Mouse (Mus musculus): ENCODE results near the gene Tssk3. TPM values are rescaled to one million over a fixed set of nuclear protein-coding genes. Genes with fewer than 3 reads are reported as not detected.
"Not testable (repeated sequence)": the region's sequence is repeated elsewhere in the genome, so short reads cannot be mapped to it uniquely, and the experiment has no call there.

Gene Tssk3
- polyA plus RNA-seq (2012; rRNA removed) = 0.11 and 0.26 TPM in 2 replicates

DNA sequence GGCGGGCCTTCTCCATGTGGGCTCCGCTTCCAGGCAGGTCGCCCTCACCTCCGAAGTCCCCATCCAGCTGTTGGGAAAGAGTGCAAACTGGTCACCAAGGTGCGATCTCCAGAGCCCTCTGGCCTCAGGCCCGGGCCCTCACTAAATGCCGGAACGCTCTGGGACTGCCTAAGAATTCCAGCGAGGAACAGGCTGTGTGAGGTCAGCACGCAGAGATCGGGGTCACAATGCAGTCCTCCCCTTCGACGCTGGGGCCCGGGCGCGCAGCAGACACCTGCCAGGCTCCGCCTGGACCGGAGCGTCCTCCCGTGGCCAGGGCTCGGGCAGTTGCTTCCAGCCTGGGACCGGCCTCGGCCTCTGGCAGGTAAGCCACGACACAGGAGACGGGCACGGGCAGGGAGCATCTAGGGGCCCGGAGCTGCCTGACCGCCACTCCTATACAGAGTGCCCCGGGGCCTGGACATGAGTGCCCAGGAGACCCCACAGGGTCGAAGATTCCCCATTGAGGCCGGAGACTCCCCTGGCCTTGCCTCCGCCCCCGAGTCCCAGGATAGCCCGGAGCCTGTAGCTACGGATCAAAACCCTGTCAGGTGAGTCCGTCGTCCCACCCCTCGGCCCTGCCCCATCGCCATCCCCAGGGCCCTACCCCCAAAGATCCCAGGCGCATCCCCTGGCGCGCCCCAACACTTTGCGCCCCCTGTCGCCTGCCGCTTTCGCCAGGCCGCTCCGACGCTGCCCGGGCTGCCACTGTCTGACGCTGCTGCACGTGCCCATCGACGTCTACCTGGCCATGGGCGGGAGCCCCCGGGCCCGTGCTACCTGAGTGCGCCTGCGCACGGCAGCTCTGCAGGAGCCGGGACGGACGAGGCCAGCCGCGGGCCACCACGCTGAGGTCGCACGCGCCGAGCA lies at the start of gene Tssk3, which contains the start of gene Fam229a:
Tssk3 (minus strand) TSS at position 51 of the 909 bp plus-strand sequence.
Fam229a (plus strand) TSS at position 219 of the 909 bp plus-strand sequence.
- DNase-seq (ENCODE audit: extremely low spot score in 1 of 2, low spot score in 1 of 2) = no peak

DNA sequence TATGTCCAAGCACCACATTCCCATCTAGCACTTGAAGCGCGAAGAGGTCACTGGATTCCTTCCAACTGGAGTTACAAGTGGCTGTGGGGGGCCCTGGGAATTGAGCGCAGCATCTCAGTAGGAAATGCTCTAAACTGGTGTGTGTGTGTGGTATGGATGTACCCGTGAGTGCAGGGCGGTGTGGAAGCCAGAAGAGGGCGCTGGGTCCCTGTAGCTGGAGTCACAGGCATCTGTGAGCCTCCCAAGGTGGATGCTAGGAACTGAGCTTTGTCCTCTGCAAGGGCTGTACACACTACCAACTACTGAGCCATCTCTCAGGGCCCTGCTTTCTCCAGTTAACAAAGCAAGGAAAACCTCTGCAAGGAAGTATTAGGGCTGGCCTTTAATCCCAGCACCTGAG lies 49.2 kb upstream of the Tssk3 start:
- DNase-seq (ENCODE audit: extremely low spot score in 1 of 2, low spot score in 1 of 2) = no peak

DNA sequence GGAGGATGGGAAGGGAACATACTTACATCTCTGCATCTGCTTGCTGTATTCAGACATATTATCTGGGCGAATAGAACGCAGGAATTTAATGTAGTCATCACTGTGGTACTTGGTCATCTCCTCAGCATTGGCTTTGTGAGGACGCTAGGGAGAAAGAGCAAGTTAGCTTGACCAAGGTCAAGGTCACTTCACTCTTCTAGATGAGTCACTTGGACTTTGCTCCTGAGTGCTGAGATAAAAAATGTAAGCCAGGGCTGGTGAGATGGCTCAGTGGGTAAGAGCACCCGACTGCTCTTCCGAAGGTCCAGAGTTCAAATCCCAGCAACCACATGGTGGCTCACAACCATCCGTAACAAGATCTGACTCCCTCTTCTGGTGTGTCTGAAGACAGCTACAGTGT lies 38.1 kb upstream of the Tssk3 start:
- DNase-seq (ENCODE audit: extremely low spot score in 1 of 2, low spot score in 1 of 2) = not testable (repeated sequence)

DNA sequence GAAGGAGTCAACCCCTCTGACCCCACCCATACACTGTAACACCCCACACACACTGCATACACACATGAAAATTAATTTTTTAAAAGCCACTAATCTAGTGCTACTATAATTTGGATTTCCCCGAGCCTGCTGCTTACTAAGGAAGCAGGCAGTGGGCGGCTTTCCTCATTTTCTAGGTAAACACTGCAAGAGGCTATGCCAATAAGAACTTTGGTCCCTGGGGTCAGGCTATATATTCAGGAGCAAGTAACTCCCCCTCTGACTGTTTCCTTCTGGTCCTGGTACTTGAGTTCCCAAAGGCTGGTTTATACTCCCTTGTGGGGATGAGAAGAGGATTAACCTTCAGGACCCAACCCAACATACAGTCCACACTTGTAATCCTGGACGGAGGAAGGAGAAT lies 35.1 kb upstream of the Tssk3 start:
- DNase-seq (ENCODE audit: extremely low spot score in 1 of 2, low spot score in 1 of 2) = no peak

DNA sequence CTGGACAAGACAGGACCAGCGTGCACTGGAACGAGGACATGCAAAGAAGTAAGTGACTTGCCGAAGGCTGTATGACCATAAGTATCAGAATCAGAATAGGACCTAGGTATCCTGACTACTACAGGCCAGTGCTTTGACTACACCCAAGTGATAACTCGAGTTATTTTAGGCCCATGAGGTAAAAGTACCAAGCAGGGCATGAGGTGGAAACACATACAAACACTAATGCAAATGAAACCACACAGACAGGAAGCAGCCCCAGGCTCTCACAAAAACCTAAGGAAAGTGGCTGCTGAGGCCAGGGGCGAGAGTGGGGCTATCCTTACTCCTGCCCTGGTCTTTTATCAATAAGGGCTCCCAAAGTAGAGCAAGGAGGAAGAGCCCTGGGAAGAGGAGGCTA lies 34.5 kb upstream of the Tssk3 start:
- no peak for DNase-seq (ENCODE audit: extremely low spot score in 1 of 2, low spot score in 1 of 2)

DNA sequence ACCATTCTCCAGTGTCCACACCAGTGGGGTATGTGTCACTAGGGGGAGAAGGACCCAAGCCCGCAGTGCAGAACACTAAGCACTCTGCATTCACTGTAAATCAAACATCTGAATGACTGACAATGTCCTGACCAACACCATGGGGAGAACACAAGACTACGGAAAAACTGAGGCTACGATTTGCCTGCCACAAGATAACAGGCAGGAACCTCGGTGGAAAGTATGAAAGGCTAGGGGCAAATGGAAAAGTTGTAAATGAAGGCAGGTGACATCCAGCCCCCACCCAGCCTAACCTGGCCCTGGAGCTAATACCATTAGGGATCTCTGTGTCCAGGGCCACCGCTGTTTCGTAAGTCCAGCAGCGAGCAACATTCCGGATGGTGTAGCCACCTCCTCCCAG lies 27.7 kb upstream of the Tssk3 start:
- no peak for DNase-seq (ENCODE audit: extremely low spot score in 1 of 2, low spot score in 1 of 2)

DNA sequence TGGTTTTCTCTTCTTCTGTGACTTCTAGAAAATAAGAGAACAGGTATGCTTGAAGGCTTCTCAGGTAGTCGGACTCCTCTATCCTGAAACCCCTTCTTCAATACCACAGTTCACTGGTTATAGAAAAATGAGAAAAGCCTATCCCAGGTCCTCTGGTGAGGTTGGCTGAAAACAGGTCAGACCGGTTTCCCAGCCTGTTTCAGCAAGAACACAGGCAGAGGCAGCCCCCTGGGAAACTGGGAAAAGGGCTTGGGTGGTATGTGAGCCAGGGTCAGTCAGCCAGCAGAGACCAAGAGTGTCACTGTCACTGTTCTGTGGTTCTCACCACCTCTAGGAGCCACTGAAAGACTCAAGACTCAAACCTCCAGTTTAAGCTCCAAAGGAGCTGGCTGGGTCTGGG lies 26.1 kb upstream of the Tssk3 start:
- no peak for DNase-seq (ENCODE audit: extremely low spot score in 1 of 2, low spot score in 1 of 2)

DNA sequence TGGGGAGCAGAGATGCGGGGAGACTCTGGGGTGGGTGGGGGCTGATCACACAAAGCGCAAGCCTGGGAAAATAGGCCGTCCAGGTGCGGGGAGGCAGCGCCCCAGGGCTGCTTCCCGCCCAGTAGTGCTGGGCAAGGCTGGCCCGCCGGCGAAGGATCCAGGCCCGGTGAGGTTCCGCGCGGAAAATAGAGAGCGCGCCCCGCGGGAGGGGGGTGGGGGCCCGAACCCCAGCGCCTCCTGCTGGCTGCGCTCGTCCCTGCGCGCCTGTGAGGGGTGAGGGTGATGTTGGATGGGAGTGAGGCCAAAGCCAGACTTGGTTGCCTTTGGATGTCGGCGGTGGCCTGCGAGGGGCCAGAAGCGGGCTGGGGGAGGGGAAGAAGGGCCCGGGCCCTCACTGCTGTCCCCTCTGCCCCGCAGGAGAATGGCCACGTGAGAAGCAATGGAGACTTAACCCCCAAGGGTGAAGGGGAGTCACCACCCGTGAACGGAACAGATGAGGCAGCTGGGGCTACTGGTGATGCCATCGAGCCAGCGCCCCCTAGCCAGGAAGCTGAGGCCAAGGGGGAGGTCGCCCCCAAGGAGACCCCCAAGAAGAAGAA lies 23.6 kb upstream of the Tssk3 start:
- peak in 1 of 2 experiments; percentile 34 for DNase-seq (ENCODE audit: extremely low spot score in 1 of 2, low spot score in 1 of 2)

DNA sequence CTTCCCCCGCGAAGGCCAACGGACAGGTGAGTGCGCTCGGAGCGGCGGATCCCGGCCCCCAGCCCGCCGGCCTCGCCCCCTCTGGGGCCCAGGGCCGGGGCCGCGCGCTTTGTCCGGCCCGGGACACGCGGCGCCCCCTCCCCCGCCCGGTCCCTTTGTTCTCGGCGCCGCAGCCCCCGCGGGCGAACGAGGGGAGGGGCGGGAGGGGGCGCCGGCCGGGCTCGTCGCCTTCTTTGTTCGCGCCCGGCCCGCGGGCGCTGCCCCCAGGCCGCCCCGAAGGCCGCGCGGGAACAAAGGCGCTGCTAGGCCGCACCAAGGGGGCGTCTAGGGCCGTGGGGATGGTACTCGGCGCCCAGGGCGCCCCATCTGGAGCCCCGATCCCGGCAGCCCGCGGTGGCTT lies 23.1 kb upstream of the Tssk3 start:
- DNase-seq (ENCODE audit: extremely low spot score in 1 of 2, low spot score in 1 of 2) = no peak

DNA sequence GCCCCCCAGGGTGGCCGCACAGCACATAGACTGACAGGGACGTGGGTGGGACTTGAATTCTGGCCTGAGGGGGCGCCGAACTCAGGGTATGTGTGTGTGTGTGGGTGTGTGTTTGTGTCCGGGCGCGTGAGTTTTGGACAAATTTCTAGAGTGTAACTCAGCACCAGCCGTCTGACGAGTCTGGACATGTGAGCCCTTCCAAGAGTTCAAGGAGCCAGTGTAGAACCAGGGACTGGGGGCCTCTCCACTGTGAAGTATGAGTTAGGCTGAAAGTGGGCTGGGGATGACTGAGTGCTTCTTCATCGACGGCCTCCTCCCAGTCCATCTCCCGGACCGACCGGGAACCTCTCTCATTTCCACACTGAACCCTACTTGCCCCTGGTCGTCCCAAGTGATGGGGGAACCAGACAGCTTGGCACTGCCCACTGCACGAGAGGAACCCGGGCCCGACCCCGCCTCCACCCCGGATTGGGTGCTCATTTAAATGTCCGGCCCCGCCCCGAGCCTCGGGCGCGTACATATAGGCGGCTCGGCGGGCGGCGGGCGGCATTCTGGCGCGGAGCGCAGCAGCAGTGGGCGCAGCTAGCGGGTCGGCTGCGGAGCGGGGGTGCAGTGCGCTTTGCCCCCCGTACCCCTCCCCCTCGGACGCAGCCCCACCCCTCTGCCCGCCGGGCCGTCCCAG lies 22.4 kb upstream of the Tssk3 start, which contains the start of gene Marcksl1:
Marcksl1 (plus strand) TSS at position 496 of the 682 bp plus-strand sequence.
- DNase-seq (ENCODE audit: extremely low spot score in 1 of 2, low spot score in 1 of 2) = peak in 1 of 2 experiments; percentile 74

DNA sequence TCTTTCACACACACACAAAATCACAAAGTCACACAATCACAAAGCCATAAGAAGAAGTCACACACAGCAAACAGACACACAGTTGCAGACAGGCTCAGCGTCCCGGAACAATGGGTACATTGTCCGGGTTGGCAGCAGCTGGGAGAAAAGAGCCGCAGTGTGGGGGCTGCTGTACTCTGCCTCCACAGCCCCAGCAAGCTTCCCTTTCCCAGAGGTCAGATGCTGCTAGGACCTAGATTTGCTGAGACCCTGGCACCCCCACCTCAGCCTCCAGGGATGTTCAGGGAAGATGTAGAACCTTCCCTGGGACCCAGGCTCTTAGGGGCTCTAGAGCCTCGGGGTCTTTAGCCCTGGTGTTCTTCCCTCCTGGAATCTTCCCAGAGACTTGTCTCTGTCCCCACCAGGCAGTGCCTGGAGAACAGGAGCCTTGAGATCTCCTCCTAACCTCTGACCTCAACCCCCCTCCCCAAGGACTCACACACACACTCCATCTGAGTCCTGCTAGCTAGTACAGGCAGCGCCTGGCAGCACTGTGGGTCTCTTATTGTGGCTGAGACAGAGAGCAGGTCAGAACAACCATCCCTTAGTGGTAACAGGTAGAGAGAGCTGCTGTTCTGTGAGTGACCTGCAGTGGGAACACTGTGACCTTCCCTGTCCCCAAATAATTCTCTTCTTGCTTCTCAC lies 20.7 kb upstream of the Tssk3 start:
- DNase-seq (ENCODE audit: extremely low spot score in 1 of 2, low spot score in 1 of 2) = no peak

DNA sequence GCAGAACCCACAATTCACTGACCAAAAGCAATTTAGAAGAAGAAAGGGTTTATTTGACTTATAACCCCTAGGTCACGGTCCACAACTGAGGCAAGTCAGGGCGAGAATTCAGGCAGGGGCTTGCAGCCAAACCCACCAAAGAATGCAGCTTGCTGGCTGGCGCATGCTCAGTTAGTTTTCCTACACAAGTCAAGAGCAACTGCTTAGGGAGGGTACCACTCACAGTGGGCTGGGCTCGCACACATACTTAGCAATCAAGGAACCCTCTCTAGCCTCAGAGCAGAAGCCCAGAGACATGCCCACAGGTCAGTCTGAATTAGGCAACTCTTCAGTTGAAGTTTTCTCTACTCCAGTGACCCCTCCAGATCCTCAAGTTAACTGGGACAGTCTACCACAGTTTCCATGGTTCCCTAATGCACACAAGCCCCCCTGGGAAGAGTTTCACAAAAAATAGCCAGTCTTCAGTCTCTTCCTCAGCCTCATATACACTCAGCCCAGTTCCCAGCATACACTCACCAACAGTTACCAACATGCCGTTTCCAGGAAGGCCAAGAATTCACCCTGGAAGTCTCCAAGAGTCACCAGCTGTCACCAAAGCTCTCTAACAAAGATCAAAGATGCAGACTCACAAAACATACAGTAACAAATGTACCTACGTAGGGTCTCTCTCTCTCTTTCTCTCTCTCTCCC lies 20.0 kb upstream of the Tssk3 start:
- no peak for DNase-seq (ENCODE audit: extremely low spot score in 1 of 2, low spot score in 1 of 2)

DNA sequence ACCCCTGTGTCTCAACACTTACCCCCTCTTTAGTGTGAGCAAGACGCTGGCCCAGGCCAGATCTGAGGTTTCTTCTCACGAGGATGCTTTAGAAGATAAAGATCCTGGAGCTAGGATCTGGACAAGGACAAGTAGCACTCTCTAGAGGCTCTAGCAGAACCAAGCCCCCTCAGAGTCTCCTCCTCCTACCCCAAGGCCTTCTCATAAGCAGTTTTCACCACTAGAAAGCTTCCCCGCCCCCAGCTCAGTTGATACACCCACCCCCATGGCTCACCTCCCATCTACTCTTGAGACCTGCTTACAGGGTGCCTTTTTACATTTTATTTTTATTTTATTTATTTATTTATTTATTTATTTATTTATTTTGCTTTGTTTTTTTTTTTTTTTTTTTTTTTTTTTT lies 18.8 kb upstream of the Tssk3 start:
- no peak for DNase-seq (ENCODE audit: extremely low spot score in 1 of 2, low spot score in 1 of 2)

DNA sequence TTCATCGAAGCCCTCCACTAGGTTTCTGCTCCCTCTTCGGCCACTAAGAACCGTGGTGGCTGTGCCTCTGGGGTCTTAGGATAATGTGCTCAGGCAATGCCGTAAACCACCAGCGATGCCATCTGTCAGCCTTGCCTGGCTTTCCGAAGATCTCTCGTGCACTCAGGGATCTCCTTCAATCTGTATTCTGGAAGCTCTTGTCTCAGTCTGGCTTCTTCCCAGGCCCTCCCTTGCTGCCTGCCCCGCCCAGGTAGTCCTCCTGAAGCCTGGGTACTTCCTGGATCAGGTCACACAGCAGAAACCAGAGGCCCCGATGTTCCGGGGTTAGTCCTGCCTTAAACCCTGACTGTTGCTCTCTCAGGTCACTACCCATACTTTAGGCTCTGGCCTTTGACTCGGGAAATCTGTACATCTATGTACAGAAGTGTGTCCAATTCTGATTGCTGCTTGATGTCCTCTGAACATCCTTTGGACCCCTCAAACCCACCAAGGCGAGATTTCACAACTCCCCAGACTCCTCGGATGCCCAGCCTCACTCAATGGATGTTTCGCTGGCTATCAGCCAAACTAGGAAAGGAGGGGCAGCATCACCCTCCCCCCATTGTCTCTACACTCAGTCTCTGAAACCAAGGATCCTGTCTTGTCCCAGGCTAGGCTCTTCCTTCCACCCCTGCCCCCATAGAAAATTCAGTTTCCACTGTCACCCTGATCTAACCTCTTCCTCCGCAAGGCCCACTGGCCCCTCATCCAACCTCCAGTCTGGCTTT lies 18.2 kb upstream of the Tssk3 start:
- no peak for DNase-seq (ENCODE audit: extremely low spot score in 1 of 2, low spot score in 1 of 2)

DNA sequence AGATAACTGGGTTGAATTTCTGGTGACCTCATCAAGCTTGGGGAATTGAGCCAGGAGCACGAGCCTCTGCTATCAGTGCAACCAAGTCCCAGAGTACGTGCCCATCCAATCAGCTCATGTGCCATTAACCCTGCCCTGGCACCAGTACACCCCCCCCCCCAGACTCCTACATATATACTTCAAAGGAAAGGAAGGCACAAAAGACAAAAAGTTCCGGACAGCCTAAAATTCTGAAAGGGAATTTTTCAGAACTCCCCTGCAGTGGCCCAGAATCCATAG lies 17.4 kb upstream of the Tssk3 start:
- no peak for DNase-seq (ENCODE audit: extremely low spot score in 1 of 2, low spot score in 1 of 2)

DNA sequence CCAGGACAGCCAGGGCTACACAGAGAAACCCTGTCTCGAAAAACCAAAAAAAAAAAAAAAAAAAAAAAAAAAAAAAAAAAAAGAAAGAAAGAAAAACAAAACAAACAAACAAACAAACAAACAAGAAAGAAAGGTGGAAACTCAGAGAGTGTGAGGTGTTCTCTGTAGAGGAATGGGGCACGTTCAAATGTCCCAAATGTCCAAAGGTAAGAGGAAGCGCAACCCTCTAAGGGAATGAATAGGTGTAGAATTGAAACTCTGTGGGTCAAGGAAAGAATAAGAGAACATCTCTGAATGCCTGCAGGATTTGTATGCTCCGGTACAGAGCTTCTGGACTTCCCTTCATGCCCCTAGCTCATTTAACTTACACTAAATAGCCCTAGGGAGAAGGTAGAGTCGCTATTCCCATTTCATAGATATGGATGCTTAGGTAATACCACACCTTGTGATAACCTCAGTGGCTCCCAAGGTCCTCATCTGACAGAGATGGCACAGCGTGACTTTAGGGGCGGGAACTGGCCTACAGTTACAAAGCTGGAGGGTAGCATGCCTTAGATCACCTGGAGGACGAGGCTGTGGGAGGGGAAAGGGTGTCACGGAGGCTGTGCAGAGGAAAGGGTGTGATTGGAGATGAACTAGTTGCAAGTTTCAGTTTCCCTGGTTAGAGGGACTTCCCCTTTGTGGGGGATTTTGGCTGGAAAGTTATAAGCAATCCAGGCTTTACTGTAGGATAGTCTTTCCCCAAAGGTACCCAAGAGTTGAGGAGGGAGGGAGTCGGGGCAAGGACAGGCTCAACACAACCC lies 16.8 kb upstream of the Tssk3 start:
- DNase-seq (ENCODE audit: extremely low spot score in 1 of 2, low spot score in 1 of 2) = no peak

DNA sequence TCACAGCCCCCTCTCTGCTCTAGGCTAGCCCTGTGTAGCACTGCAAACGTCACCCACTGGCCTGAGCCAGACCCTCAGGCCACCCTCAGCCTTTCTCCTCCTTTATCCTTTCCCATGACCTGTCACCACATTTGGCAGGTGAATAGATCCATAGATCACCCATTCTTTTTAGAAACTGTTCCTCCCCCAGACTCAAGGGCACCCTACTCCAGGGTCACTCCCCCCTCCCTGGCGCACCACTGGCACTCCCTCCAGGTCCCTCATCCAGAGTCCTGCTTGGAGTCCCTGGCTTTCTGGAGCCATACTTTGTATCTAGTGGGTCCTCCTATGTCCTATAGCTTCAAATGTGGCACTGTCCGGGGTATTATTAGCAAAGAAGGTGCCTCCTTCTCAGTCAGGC lies 14.7 kb upstream of the Tssk3 start:
- no peak for DNase-seq (ENCODE audit: extremely low spot score in 1 of 2, low spot score in 1 of 2)

DNA sequence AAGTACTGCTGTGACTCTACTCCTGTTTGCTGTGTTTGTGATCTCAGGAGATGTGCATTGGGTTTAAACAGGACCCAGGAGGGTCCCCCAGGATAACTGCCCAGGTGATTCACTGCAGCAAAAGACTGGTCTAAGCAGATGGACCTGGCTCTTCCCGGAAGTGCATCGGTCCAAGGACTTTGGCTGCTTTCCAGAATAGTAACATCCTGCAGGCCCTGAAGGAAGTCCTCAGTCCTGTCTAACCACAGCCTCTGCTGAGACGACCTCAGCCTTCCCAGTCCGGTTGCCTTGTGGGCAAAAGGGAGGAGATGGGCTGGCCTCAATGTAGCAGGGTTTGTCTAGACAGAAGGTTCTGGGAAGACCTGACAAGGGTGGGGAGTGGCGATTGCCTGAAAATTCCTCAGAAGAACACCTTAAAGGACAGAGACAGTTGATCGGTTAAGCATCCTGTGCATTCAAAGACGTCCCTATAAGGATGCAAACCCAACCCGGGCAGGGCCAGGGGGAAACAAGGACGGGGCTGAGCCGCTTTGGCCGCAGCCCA lies 12.2 kb upstream of the Tssk3 start:
- DNase-seq (ENCODE audit: extremely low spot score in 1 of 2, low spot score in 1 of 2) = no peak
